Mouse (Mus musculus): ENCODE data around the gene Trim67.

The Trim67 gene

GRCm38 (mm10) chr8:124794486-124794780, 1.5 kb downstream of the Trim67 start:
- peak; percentile 72 for DNase-seq (ENCODE audit: inconsistent ontology term)

- DNase-seq (ENCODE audit: inconsistent ontology term) = no peak
Observed at GRCm38 (mm10) chr8:124795781-124796488, 3.0 kb downstream of the Trim67 start.

- no peak for DNase-seq (ENCODE audit: inconsistent ontology term)
Observed at GRCm38 (mm10) chr8:124800542-124800941, 7.7 kb downstream of the Trim67 start.

GRCm38 (mm10) chr8:124803824-124804702, 11.2 kb downstream of the Trim67 start:
- DNase-seq (ENCODE audit: inconsistent ontology term) = no peak

GRCm38 (mm10) chr8:124805990-124806389, 13.1 kb downstream of the Trim67 start:
- DNase-seq (ENCODE audit: inconsistent ontology term) = no peak

GRCm38 (mm10) chr8:124809419-124809818, 16.5 kb downstream of the Trim67 start:
- DNase-seq (ENCODE audit: inconsistent ontology term) = no peak

- DNase-seq (ENCODE audit: inconsistent ontology term) = peak; percentile 34
Observed at GRCm38 (mm10) chr8:124810056-124810610, 17.2 kb downstream of the Trim67 start.

- peak; percentile 51 for DNase-seq (ENCODE audit: inconsistent ontology term)
Observed at GRCm38 (mm10) chr8:124810689-124811394, 17.9 kb downstream of the Trim67 start.

- DNase-seq (ENCODE audit: inconsistent ontology term) = no peak
Observed at GRCm38 (mm10) chr8:124813326-124813725, 20.4 kb downstream of the Trim67 start.

- DNase-seq (ENCODE audit: inconsistent ontology term) = no peak
Observed at GRCm38 (mm10) chr8:124815870-124816269, 23.0 kb downstream of the Trim67 start.

GRCm38 (mm10) chr8:124816866-124817265, 24.0 kb downstream of the Trim67 start:
- DNase-seq (ENCODE audit: inconsistent ontology term) = no peak

GRCm38 (mm10) chr8:124817361-124817760, 24.5 kb downstream of the Trim67 start:
- no peak for DNase-seq (ENCODE audit: inconsistent ontology term)

GRCm38 (mm10) chr8:124819612-124820115, 26.8 kb downstream of the Trim67 start:
- DNase-seq (ENCODE audit: inconsistent ontology term) = no peak

GRCm38 (mm10) chr8:124820125-124820524, 27.2 kb downstream of the Trim67 start:
- no peak for DNase-seq (ENCODE audit: inconsistent ontology term)

GRCm38 (mm10) chr8:124823497-124823896, 30.6 kb downstream of the Trim67 start:
- DNase-seq (ENCODE audit: inconsistent ontology term) = no peak

- peak; percentile 96 for DNase-seq (ENCODE audit: inconsistent ontology term)
Observed at GRCm38 (mm10) chr8:124826658-124827057, 33.8 kb downstream of the Trim67 start.

- peak; percentile 62 for DNase-seq (ENCODE audit: inconsistent ontology term)
Observed at GRCm38 (mm10) chr8:124827387-124827786, 34.5 kb downstream of the Trim67 start.

- no peak for DNase-seq (ENCODE audit: inconsistent ontology term)
Observed at GRCm38 (mm10) chr8:124828561-124829240, 35.8 kb downstream of the Trim67 start.

- DNase-seq (ENCODE audit: inconsistent ontology term) = no peak
Observed at GRCm38 (mm10) chr8:124830050-124830449, 37.2 kb downstream of the Trim67 start.

- DNase-seq (ENCODE audit: inconsistent ontology term) = no peak
Observed at GRCm38 (mm10) chr8:124831531-124831930, 38.6 kb downstream of the Trim67 start.

- DNase-seq (ENCODE audit: inconsistent ontology term) = no peak
Observed at GRCm38 (mm10) chr8:124831941-124832340, 39.0 kb downstream of the Trim67 start.

Measured in Muller cell, postnatal 12 days (primary cell).